Mouse (Mus musculus) myocyte (in vitro differentiated cells): Measurements from ENCODE around the gene Rgl1.

Experiments
- E2F4 ChIP-seq: IDR thresholded peaks from one replicate; pipeline ENCODE4 v1.6.1; 2011; ENCODE audit warnings: mild to moderate bottlenecking, control low read depth, moderate library complexity; ENCODE audit not compliant: insufficient read depth
- MAX ChIP-seq: IDR thresholded peaks from one replicate; pipeline ENCODE4 v1.6.1; 2011; ENCODE audit warnings: low read depth, mild to moderate bottlenecking, control low read depth
- MYOG ChIP-seq, 3 experiments: IDR thresholded peaks; one replicate each; pipeline ENCODE4 v1.6.1; 2011; ENCODE audit warnings: control low read depth in 2 of 3, low read depth in 2 of 3, mild to moderate bottlenecking in 2 of 3; ENCODE audit not compliant: insufficient read length in 2 of 3, control insufficient read depth in 1 of 3, insufficient read depth in 1 of 3
- POLR2A ChIP-seq: IDR thresholded peaks from one replicate; pipeline ENCODE4 v1.6.1; 2011; ENCODE audit warnings: low read depth, mild to moderate bottlenecking, control low read depth, moderate library complexity; ENCODE audit not compliant: insufficient read length
- POLR2AphosphoS2 ChIP-seq: IDR thresholded peaks from one replicate; pipeline ENCODE4 v1.6.1; 2011; ENCODE audit warnings: low read depth, control low read depth; ENCODE audit not compliant: insufficient read length
- REST ChIP-seq: IDR thresholded peaks from one replicate; pipeline ENCODE4 v1.6.1; 2011; ENCODE audit warnings: mild to moderate bottlenecking, control low read depth, moderate library complexity; ENCODE audit not compliant: insufficient read depth, insufficient read length
- SRF ChIP-seq: IDR thresholded peaks from one replicate; pipeline ENCODE4 v1.6.1; 2011; ENCODE audit warnings: low read depth; ENCODE audit not compliant: control insufficient read depth, insufficient read length
- TCF12 ChIP-seq: IDR thresholded peaks from one replicate; pipeline ENCODE4 v1.6.1; 2011; ENCODE audit warnings: mild to moderate bottlenecking, control low read depth; ENCODE audit not compliant: poor library complexity, insufficient read depth, severe bottlenecking
- TCF3 ChIP-seq: IDR thresholded peaks from one replicate; pipeline ENCODE4 v1.6.1; 2011; ENCODE audit warnings: low read depth, control low read depth; ENCODE audit not compliant: insufficient read length
- USF1 ChIP-seq: IDR thresholded peaks from one replicate; pipeline ENCODE4 v1.6.1; 2011; ENCODE audit warnings: low read depth, mild to moderate bottlenecking, control low read depth, moderate library complexity

- TF ChIP-seq SRF: no peak
- no peak for TF ChIP-seq REST
- no peak for TF ChIP-seq TCF3
- no peak for TF ChIP-seq E2F4
- no peak for TF ChIP-seq MYOG (IDR thresholded peaks at IDR 0.05; ENCODE audit: control insufficient read depth in 1 of 3, insufficient read depth in 1 of 3, insufficient read length in 2 of 3, low read depth in 2 of 3)
- no peak for TF ChIP-seq TCF12
- no peak for TF ChIP-seq POLR2A
- TF ChIP-seq MAX: no peak
- no peak for TF ChIP-seq POLR2AphosphoS2
- TF ChIP-seq USF1: no peak
Measured at GRCm38 (mm10) chr1:152682368-152683194, 83.6 kb downstream of the Rgl1 start.
